Mouse (Mus musculus): ENCODE results near the gene Zbtb41. TPM values are rescaled to one million over a fixed set of nuclear protein-coding genes. Genes with fewer than 3 reads are reported as not detected.
A peak's percentile ranks its signal among the peaks of the same experiment; 100 is the strongest.

Gene Zbtb41
- polyA plus RNA-seq (2012; rRNA removed): 4.4 and 4.9 TPM in 2 replicates

DNA sequence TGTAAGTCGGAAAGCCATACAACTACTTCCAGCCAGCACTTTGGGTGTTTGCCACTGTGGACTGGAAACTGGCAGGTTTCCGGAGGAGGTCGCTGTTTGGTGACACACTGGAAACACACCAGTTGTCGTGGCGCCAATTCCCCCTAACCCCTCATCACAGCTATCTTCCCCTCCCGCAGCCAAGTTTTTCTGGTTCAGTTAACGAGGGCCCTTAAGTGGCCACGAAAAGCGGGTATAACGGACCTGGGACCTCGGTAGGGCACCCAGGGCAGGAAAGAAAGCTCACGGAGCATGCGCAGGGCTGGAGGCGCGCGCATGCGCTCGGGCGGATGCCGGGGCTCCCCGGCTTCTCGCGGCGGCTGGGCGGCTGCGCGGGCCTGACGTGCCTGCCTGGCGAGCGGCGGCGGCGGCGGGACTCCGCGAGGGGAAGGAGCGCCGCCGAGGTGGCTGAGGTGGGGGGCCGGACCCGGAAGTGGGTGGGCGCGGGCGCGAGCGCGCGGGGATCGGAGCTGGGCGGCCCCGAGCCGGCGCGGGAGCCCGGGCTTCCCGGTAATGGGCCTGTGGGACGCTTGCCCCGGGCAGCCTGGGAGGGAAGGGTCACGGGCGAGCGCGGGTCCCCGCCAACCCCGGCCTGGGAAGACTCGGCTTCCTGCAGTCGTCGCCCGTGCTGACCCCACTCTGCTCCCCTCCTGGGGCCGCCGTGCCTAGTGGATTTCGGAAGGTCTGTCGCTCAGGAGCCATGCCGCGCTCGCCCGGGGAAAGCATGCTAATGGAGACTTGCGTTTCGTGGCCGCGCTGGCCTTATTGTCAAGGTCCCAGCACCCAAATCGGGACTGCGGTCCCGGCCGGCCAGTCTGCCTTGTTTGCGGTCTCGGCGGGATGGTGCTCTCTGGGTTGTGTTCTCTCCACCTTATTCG is at the start of gene Zbtb41:
Zbtb41 (plus strand) TSS at position 414 of the 917 bp plus-strand sequence.
- under 1% methylated on average over 88 of the region's 88 CpGs for WGBS
- TF ChIP-seq POLR2A (IDR thresholded peaks at IDR 0.05; ENCODE audit: control insufficient read depth, extremely low read depth, insufficient read depth, low read length, poor library complexity) (peak; percentile 66; the same call in 1 of the 2 replicates), CTCF (IDR thresholded peaks at IDR 0.05; ENCODE audit: borderline replicate concordance, control insufficient read depth, extremely low read depth, insufficient read depth, low read length, poor library complexity) (peak; percentile 69; the same call in 1 of the 2 replicates)
- H3K4me1 ChIP-seq (replicated peaks; ENCODE audit: control insufficient read depth, insufficient read depth, low read length): peaks cover 13% of the 10 kb centered on the region
- H3K36me3 ChIP-seq (ENCODE audit: control insufficient read depth, insufficient read depth, low read length): no peaks in the 10 kb centered on the region
- H3K4me3 ChIP-seq (ENCODE audit: control insufficient read depth, insufficient read depth, low read length): peak within 1 kb of the TSS; percentile 71
- peak within 1 kb of the TSS; percentile 72 for H3K27ac ChIP-seq (ENCODE audit: control insufficient read depth, insufficient read depth, low read length)
- peak; percentile 89 for DNase-seq
- H3K27me3 ChIP-seq (ENCODE audit: control insufficient read depth, insufficient read depth, low read length): no peaks in the 10 kb centered on the region

DNA sequence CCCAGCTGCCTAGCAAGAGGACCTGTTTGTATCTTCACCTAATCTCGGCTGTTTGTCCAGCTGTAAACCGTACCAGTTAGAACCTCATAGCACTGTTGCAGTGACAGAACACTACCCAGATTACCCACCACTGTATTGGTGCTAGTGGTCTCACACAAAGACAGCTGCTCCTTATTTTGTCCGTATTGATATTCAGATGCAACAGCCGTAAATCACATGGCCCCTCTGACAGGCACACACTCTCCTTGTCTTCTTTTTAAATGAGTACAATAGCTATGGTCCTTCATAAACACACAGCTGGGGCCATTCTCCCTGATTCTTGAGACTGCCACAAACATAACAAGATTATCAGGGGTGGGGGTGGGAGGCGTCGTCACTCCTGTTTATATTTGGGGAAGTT is 46.2 kb upstream of the Zbtb41 start:
- H3K27me3 ChIP-seq (ENCODE audit: control insufficient read depth, insufficient read depth, low read length): no peaks in the 10 kb centered on the region
- peaks cover 2% of the 10 kb centered on the region; the same call in 1 of the 2 replicates for H3K4me1 ChIP-seq (replicated peaks; ENCODE audit: control insufficient read depth, insufficient read depth, low read length)
- no peak for DNase-seq
- 92% methylated on average over 6 of the region's 6 CpGs for WGBS
- no peak overlapping the region for H3K27ac ChIP-seq (ENCODE audit: control insufficient read depth, insufficient read depth, low read length)
- TF ChIP-seq POLR2A (IDR thresholded peaks at IDR 0.05; ENCODE audit: control insufficient read depth, extremely low read depth, insufficient read depth, low read length, poor library complexity): no peak
- no peaks in the 10 kb centered on the region for H3K36me3 ChIP-seq (ENCODE audit: control insufficient read depth, insufficient read depth, low read length)
- no peak overlapping the region for H3K4me3 ChIP-seq (ENCODE audit: control insufficient read depth, insufficient read depth, low read length)

- WGBS: 23% methylated on average over 5 of the region's 5 CpGs
- TF ChIP-seq POLR2A (IDR thresholded peaks at IDR 0.05; ENCODE audit: control insufficient read depth, extremely low read depth, insufficient read depth, low read length, poor library complexity) (no peak), CTCF (IDR thresholded peaks at IDR 0.05; ENCODE audit: borderline replicate concordance, control insufficient read depth, extremely low read depth, insufficient read depth, low read length, poor library complexity) (no peak)
- Histone ChIP-seq H3K4me1 (replicated peaks; ENCODE audit: control insufficient read depth, insufficient read depth, low read length) (peaks cover 2% of the 10 kb centered on the region; the same call in 1 of the 2 replicates), H3K27ac (ENCODE audit: control insufficient read depth, insufficient read depth, low read length) (no peak within 1 kb of the TSS), H3K36me3 (ENCODE audit: control insufficient read depth, insufficient read depth, low read length) (no peaks in the 10 kb centered on the region), H3K4me3 (ENCODE audit: control insufficient read depth, insufficient read depth, low read length) (no peak within 1 kb of the TSS), H3K27me3 (ENCODE audit: control insufficient read depth, insufficient read depth, low read length) (no peaks in the 10 kb centered on the region)
- DNase-seq: no peak
Measured at GRCm38 (mm10) chr1:139376638-139377286, 45.3 kb upstream of the Zbtb41 start, which contains the start of gene Crb1. Crb1 (minus strand) TSS chr1:139377100.

- Histone ChIP-seq H3K4me3 (ENCODE audit: control insufficient read depth, insufficient read depth, low read length) (no peak overlapping the region), H3K4me1 (replicated peaks; ENCODE audit: control insufficient read depth, insufficient read depth, low read length) (peaks cover 2% of the 10 kb centered on the region; the same call in 1 of the 2 replicates), H3K27me3 (ENCODE audit: control insufficient read depth, insufficient read depth, low read length) (no peaks in the 10 kb centered on the region), H3K27ac (ENCODE audit: control insufficient read depth, insufficient read depth, low read length) (no peak overlapping the region), H3K36me3 (ENCODE audit: control insufficient read depth, insufficient read depth, low read length) (no peaks in the 10 kb centered on the region)
- DNase-seq: peak; percentile 3
- no peak for TF ChIP-seq CTCF (IDR thresholded peaks at IDR 0.05; ENCODE audit: borderline replicate concordance, control insufficient read depth, extremely low read depth, insufficient read depth, low read length, poor library complexity)
- no peak for TF ChIP-seq POLR2A (IDR thresholded peaks at IDR 0.05; ENCODE audit: control insufficient read depth, extremely low read depth, insufficient read depth, low read length, poor library complexity)
- 67% methylated on average over 11 of the region's 11 CpGs for WGBS
Measured at GRCm38 (mm10) chr1:139378861-139379620, 43.0 kb upstream of the Zbtb41 start.

DNA sequence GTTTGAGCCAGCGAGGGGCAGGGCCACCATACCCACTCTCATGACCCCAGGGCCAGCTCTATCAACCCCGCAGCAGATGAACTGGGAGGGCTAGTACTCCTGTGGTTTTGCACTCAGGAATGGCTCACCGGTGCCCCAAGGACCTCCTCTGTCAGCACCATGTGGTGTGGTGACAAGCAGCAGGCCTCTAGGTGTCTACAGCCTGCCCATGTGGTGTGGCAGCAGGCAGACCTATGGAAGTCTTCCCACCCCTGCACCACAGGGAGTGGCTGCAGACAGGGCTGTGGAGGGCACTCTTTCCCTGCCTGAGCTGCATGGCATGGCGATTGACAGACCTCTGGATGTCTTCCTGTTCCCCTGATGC is 42.5 kb upstream of the Zbtb41 start:
- DNase-seq: no peak
- H3K36me3 ChIP-seq (ENCODE audit: control insufficient read depth, insufficient read depth, low read length): no peaks in the 10 kb centered on the region
- 58% methylated on average over 4 of the region's 4 CpGs for WGBS
- no peaks in the 10 kb centered on the region for H3K27me3 ChIP-seq (ENCODE audit: control insufficient read depth, insufficient read depth, low read length)
- peaks cover 2% of the 10 kb centered on the region; the same call in 1 of the 2 replicates for H3K4me1 ChIP-seq (replicated peaks; ENCODE audit: control insufficient read depth, insufficient read depth, low read length)
- no peak overlapping the region for H3K27ac ChIP-seq (ENCODE audit: control insufficient read depth, insufficient read depth, low read length)
- H3K4me3 ChIP-seq (ENCODE audit: control insufficient read depth, insufficient read depth, low read length): no peak overlapping the region
- no peak for TF ChIP-seq POLR2A (IDR thresholded peaks at IDR 0.05; ENCODE audit: control insufficient read depth, extremely low read depth, insufficient read depth, low read length, poor library complexity)
- no peak for TF ChIP-seq CTCF (IDR thresholded peaks at IDR 0.05; ENCODE audit: borderline replicate concordance, control insufficient read depth, extremely low read depth, insufficient read depth, low read length, poor library complexity)

GRCm38 (mm10) chr1:139391747-139392146 is 30.3 kb upstream of the Zbtb41 start:
- H3K36me3 ChIP-seq (ENCODE audit: control insufficient read depth, insufficient read depth, low read length): no peaks in the 10 kb centered on the region
- H3K27ac ChIP-seq (ENCODE audit: control insufficient read depth, insufficient read depth, low read length): no peak overlapping the region
- no peaks in the 10 kb centered on the region for H3K27me3 ChIP-seq (ENCODE audit: control insufficient read depth, insufficient read depth, low read length)
- no peak for DNase-seq
- WGBS: 81% methylated on average over 2 of the region's 2 CpGs
- H3K4me1 ChIP-seq (replicated peaks; ENCODE audit: control insufficient read depth, insufficient read depth, low read length): no peaks in the 10 kb centered on the region
- TF ChIP-seq POLR2A (IDR thresholded peaks at IDR 0.05; ENCODE audit: control insufficient read depth, extremely low read depth, insufficient read depth, low read length, poor library complexity): no peak
- no peak for TF ChIP-seq CTCF (IDR thresholded peaks at IDR 0.05; ENCODE audit: borderline replicate concordance, control insufficient read depth, extremely low read depth, insufficient read depth, low read length, poor library complexity)
- no peak overlapping the region for H3K4me3 ChIP-seq (ENCODE audit: control insufficient read depth, insufficient read depth, low read length)

All from thymus, adult 2 months (tissue).